Mouse (Mus musculus): ENCODE measurements around the gene Olfr690.
"Not testable (repeated sequence)": the region's sequence is repeated elsewhere in the genome, so short reads cannot be mapped to it uniquely, and the experiment has no call there.

Olfr690 gene

DNA sequence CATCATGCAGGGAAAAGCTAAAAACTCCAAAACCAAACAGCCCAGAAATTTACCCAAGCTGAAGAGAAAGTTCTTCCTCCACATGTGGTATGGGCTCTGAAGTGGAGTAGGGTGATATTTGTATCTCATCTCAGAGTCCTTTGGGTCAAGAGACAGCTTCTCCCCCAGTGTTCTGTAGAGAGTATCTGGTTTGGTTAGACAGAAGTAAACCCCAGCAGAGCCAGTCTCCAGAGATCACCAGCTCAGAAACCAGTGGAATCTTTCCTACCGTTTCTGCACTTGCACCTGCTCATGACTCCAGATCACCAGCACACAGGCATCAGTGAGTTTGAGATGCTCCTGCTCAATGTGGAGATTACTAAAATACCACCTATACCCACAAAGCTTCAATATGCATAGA, at the start of gene Olfr690:
Olfr690 (minus strand) TSS at position 101 of the 400 bp plus-strand sequence.
- DNase-seq (ENCODE audit: low read depth, low spot score): no peak

DNA sequence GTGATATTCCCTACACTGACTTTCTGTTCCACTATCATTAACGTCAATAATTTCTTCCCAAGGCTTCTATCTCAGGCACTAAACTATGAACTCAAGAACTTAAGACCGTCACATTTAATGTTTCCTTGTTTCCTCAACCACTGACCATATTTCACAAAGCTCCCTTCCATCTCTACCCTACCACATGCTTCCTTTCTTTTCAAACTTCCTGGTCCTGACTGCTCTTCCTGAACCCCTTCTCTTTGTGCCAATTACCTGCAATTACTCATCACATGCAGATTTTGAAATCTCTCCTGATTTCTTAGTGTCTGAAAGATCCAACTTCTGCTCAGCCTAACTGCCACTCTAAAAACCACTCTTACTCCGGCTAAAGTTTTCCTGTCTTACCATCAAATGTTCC, 46.4 kb upstream of the Olfr690 start:
- DNase-seq (ENCODE audit: low read depth, low spot score): no peak

GRCm38 (mm10) chr7:105374866-105375265, 41.0 kb upstream of the Olfr690 start, which contains the start of gene Gm5901:
Gene Gm5901 (plus strand): TSS chr7:105375038.
- no peak for DNase-seq (ENCODE audit: low read depth, low spot score)

GRCm38 (mm10) chr7:105373976-105374375, 40.1 kb upstream of the Olfr690 start:
- no peak for DNase-seq (ENCODE audit: low read depth, low spot score)

GRCm38 (mm10) chr7:105373509-105373908, 39.6 kb upstream of the Olfr690 start:
- DNase-seq (ENCODE audit: low read depth, low spot score): no peak

GRCm38 (mm10) chr7:105372912-105373311, 39.0 kb upstream of the Olfr690 start:
- no peak for DNase-seq (ENCODE audit: low read depth, low spot score)

DNA sequence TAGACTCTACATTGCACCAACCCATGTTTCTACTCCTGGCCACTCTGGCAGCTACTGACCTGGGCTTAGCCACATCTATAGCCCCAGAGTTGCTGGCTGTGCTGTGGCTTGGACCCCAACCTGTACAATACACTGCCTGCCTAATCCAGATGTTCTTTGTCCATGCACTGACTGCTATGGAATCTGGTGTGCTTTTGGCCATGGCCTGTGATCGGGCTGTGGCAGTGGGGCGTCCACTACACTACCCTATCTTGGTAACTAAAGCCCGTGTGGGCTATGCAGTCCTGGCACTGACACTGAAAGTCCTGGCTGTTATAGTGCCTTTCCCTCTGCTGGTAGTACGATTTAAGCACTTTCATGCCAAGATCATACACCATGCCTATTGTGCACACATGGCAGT, 34.6 kb upstream of the Olfr690 start:
- DNase-seq (ENCODE audit: low read depth, low spot score): no peak

- DNase-seq (ENCODE audit: low read depth, low spot score): no peak
Observed at GRCm38 (mm10) chr7:105367930-105368329, 34.0 kb upstream of the Olfr690 start, which contains the start of gene Olfr692. Gene Olfr692 (plus strand): TSS chr7:105368230.

DNA sequence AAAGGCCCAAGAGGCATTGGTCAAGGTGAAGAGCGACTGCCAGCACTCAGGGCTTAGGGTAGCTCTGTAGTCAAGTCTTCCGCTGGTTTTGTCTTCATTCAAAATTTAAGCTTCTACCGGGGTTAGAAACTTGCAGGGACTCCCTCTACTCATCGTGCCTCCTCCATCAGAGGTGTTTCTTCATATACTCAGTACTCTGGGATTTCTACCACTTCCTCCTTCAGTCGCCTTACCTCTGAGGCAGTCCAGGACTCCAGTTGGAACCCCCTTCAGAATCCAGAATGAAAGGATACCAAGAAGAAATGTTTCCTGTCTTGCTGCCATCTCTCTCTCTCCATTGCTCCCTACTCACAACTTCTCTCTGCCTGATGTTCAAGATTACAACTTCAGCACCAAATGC, 33.4 kb upstream of the Olfr690 start:
- no peak for DNase-seq (ENCODE audit: low read depth, low spot score)

GRCm38 (mm10) chr7:105361713-105362112, 27.8 kb upstream of the Olfr690 start:
- DNase-seq (ENCODE audit: low read depth, low spot score): no peak

GRCm38 (mm10) chr7:105356487-105356886, 22.6 kb upstream of the Olfr690 start:
- not testable (repeated sequence) for DNase-seq (ENCODE audit: low read depth, low spot score)

GRCm38 (mm10) chr7:105356064-105356463, 22.2 kb upstream of the Olfr690 start:
- not testable (repeated sequence) for DNase-seq (ENCODE audit: low read depth, low spot score)

- no peak for DNase-seq (ENCODE audit: low read depth, low spot score)
Observed at GRCm38 (mm10) chr7:105342752-105343151, 8.8 kb upstream of the Olfr690 start.

GRCm38 (mm10) chr7:105342170-105342569, 8.3 kb upstream of the Olfr690 start, which contains the start of gene Olfr691:
Gene Olfr691 (minus strand): TSS chr7:105342270.
- no peak for DNase-seq (ENCODE audit: low read depth, low spot score)

DNA sequence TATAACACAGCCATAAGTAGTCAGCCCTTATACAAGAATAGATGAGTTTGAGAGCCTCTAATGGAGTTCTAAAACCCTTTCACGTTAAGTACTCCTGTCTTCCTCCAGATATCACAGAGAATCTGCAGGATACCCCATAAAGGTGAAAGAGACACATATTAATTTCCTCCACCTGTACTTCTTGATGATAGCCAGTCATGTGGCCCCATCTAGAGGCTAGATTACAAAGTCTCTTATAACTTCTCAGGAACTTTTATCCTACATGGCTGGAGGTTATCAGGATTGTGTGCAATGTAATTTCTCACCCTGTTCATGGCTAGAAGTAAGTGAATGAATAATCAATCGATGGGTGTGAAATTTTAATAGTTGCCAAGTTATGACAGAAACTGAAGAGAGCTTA, 8.6 kb downstream of the Olfr690 start:
- DNase-seq (ENCODE audit: low read depth, low spot score): no peak

DNA sequence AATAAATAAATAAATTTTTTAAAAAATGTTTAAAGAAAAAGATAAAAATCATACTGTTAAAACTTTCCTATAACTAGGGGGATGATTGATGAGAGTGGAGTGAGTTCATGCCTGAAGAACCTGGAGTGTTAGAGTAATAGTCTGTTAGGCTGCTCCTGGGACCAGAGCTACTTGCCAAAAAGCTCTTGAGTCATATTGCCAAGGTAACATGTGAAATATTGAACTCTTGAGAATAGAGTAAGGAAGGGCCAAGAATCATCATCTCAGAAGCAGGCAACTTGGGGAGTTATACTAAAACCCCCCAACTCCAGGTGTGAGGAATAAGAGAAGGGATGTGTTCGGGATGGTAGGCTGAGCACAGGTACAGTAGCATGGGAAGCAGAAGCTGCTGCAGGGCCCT, 23.0 kb downstream of the Olfr690 start, which contains the start of gene Olfr689:
Olfr689 (plus strand) TSS at position 301 of the 400 bp plus-strand sequence.
- DNase-seq (ENCODE audit: low read depth, low spot score): no peak

- no peak for DNase-seq (ENCODE audit: low read depth, low spot score)
Observed at GRCm38 (mm10) chr7:105290051-105290450, 43.9 kb downstream of the Olfr690 start.

DNA sequence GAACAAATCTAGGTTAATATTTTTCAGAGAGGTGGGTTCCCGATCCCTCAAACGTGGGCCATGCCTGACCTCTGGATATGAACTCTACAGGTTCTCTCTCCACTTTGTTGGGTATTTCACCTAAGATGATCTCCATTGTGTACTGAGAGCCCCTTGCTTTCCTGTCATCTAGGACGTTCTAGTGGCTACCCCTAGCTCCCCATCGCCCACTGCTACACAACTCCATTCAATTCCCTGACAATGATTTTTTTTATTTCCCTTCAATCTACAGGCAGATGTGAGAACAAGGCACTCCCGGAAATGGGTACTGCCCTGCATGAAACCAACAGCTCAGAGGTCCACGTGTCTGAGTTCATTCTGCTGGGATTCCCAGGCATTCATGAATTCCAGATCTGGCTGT, 46.1 kb downstream of the Olfr690 start, which contains the start of gene Olfr688:
Olfr688 (plus strand) TSS at position 301 of the 400 bp plus-strand sequence.
- no peak for DNase-seq (ENCODE audit: low read depth, low spot score)
